ENCODE assay signal across 22 mouse cellular contexts in genomic region chr1:88556401-88556800, GRCm38 (mm10). TPM values are rescaled to one million over a fixed set of nuclear protein-coding genes. Genes with fewer than 3 reads are reported as not detected.
"Had no signal": no experiment of that assay in that cellular context is flagged by ENCODE, and none has a peak within 500 bp of the region (broad histone marks: within the 10 kb centered on the region; RNA-seq: fewer than 3 reads in every experiment).

No protein-coding gene starts in this region.

- H3K9me3 ChIP-seq: midbrain, embryonic 12.5 days had no signal

- ATAC-seq: intestine, postnatal 0 days; liver, postnatal 0 days; lung, postnatal 0 days; midbrain, embryonic 16.5 days had no signal

- H3K36me3 ChIP-seq: midbrain, embryonic 12.5 days had no signal

- H3K27ac ChIP-seq: kidney, postnatal 0 days; left cerebral cortex, adult 2 months; liver, embryonic 14.5 days; macrophage; midbrain, embryonic 12.5 days had no signal

- H3K4me2 ChIP-seq: lung, embryonic 14.5 days; midbrain, embryonic 12.5 days had no signal

- H3K4me3 ChIP-seq: left cerebral cortex, adult 2 months; midbrain, embryonic 12.5 days had no signal

- DNase-seq: kidney, adult 2 months; kidney, postnatal 36 days; layer of hippocampus, postnatal 36 days; liver, postnatal 0 days; lung, embryonic 14.5 days; thymus, adult 18-20 months; thymus, postnatal 25 days had no signal

- H3K9ac ChIP-seq: liver, embryonic 14.5 days; liver, postnatal 0 days; lung, embryonic 14.5 days; midbrain, embryonic 12.5 days had no signal

RNA-seq across cellular contexts. Expression of gene Glrp1, which starts 46.5 kb away (rescaled TPM):
- total RNA-seq: layer of hippocampus, postnatal 10 days; layer of hippocampus, postnatal 36 days; left cerebral cortex, adult 2 months; left cerebral cortex, postnatal 36 days had no signal
- polyA plus RNA-seq: intestine, postnatal 0 days; kidney, adult 2 months; limb, embryonic 11.5 days; limb, embryonic 14.5 days; midbrain, embryonic 12.5 days; midbrain, embryonic 16.5 days; neural tube, embryonic 14.5 days; small intestine, adult 2 months; spleen, adult 2 months had no signal
